Mouse (Mus musculus) layer of hippocampus, adult 11-12 months (tissue): ENCODE results near the gene Ryr1.

Experiments
- DNase-seq: peaks from one replicate; pipeline ENCODE4 v3.0.0; 2022; ENCODE audit warnings: low spot score

The Ryr1 gene

DNA sequence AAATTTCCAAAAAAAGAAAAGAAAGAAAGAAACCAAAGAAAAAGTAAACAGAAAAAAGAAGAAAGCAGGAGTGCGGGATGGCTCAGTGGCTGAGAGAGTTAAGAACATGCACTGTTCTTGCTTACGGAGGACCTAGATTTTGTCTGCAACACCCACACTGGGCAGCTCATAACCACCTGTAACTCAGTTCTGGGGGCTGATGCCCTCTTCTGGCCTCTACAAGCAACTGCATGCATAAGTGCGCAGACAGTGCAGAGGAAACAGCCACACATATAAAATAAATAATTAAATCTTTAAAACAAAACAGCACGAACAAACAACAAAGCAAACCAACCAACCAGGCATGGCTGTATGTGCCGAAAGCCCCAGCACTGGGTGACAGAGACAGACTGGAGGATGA, 92.3 kb downstream of the Ryr1 start:
- no peak for DNase-seq

DNA sequence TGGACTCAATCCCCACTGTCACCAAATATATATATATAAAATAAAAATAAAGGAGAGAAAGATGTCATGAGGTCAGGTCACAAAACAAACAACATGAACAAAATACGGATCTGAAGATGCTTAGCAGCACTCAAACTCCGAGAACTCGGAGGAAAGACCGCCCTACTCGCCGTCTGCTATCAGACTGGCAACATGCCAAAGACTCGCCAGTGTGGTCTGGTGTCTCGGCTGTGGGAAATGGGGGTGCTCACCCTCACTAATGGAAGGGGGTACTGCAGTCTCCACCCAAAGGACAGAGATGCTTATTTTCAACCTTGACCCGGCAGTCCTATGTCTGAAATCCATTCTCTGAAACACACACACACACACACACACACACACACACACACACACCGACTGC, 93.3 kb downstream of the Ryr1 start:
- no peak for DNase-seq

DNA sequence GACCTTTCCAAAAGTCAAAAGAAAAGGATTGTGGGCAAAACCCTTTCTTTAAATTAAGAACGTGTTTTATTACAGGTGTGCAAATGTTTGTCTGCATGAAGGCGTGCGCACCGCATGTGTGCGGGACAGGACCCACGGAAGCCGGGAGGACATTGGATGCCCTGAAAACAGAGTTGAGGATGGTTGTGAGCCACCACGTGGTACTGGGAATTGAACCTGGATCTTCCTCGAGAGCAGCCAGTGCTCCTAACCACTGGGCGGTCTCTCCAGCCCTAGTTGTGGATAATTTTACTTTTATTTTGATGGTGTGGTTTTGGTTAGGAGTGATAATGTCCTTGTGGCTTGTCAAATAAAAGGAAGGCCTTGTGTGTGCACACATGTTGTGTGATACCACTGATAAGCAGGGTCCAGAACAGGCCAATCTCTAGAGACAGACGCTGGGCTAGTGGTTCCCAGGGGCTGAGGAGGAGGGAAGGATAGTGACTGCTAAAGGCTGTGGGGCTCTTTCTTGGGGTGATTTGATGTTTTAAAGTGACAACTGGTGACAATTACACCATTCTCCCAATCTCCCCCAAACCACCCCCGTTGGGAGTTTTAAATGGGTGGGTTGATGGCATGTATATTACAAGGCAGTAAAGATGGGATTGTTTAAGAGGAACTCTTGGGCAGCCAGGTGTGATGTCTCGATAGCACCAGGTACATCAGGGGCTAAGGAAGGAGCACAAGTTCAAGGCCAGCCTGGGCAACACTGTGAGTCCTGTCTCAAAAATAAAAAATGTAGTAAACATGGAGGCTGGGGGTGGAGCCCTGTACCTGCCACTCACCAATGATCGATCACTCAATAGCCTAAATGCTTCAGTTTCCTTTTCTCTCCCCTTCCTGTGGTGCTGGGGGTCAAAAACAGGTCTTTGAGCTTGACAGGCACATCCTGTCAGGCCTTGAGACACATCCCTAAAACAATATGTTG, 95.0 kb downstream of the Ryr1 start:
- no peak for DNase-seq

DNA sequence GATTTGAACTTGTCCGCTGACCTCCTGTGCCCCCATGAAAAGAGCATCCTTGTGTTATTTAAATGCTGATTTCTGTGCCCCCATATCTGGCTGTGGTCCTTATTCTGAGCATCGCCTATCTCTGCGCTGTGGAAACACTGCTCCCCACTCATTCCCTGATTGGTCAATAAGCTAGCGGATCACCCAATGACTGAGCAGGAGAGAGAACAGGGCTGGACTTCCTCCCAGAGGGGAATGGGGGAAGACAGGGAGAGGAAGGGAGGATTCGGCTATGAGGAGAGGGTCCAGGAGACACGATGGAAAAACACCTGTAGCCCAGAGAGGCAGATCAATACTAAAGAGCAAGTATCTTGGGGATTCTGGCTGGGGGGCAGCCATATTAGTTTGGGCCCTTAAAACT, 96.2 kb downstream of the Ryr1 start:
- DNase-seq, result no peak

DNA sequence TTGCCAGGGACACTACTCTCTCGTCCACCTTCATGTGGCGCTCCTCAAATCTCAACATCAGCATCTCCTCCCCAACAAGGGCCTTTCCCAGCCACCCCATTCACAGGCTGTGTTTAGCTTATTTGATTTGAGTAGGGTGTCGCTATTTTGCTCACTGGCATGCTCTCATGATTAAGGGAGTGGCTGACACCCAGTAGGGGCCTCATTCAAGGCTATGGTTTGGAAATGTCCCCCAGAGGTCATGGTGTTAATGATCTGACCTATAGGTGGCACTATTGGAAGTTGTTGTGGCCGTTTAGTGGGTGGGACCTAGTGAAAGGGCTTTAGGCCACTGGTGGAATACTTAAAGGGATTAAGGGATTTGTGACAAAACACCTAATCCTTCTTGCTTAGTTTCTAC, 98.2 kb downstream of the Ryr1 start:
- DNase-seq, result no peak

DNA sequence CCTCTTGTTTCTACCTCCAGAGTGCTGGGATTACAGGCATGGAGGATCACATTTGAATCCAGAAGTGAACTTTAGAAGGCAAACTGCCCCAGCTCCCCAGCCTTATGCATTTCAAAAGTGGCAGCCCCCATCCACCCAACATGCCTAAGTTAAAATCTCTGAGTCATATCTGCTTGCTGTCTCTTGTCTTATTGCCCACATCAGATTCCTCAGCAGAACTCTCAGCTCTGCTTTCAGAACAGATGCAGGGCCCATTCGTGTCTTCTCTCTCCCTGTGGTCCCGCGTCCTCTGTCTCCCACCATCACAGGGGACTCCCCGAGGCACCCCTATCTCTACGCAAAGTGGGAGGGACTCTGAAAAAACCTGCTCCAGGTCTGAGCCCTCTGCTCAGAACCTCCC, 98.8 kb downstream of the Ryr1 start:
- DNase-seq, result no peak

DNA sequence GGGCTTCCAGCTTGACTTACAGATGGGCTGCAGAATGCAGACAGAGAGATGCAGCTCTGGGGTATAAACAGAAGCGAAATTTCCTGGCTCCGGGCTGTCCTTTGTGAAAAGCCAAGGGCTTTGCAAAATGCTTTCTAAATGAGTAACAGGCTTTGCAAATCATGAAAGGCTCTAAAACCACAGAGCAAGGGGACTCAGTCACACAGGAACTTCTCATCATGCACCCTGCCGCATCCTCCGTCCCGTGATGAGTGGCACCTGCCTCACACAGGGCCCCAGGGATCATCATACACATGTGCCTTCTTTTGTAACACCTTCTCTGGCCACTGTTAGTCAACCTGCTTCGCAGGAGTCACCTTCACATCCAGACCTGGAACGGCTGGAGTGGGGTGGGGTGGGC, 99.4 kb downstream of the Ryr1 start:
- no peak for DNase-seq

DNA sequence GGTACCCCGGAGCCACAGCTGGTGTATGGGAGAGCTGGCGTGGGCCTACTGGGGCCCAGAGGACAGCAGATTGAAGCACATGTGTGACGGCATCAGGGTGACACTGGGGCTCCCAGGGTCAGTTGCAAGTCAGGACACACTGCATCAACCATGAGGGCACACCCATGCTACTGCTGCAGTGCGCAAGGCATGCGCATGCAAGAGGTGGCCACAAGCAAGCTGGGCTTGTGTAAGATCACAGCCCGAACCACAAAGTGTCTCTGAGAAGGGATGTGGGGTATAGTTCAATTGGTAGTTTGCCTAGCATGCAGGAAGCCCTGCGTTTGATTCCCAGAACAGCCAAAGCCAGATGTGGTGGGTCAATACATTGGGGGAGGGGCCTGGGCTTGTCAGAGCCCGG, 101.5 kb downstream of the Ryr1 start:
- DNase-seq, result no peak

DNA sequence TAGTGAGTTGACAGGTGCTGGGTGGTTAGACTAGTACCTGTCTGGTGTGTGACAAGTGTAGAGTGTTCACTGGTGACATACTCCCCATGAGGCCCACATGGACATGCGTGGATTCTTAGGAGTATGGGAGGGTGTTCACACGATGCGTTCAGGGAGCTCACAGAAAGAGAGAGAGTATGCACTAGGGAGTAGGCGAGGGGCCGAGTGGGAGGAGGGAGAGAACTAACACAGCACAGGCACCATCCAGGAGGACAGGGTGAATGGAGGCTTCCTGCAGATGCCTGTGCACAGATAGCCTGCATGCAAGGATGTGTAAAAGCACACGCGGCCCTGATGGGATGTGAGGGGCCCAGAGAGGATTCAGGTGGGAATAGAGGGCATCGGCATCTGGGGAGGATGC, 102.5 kb downstream of the Ryr1 start:
- no peak for DNase-seq

DNA sequence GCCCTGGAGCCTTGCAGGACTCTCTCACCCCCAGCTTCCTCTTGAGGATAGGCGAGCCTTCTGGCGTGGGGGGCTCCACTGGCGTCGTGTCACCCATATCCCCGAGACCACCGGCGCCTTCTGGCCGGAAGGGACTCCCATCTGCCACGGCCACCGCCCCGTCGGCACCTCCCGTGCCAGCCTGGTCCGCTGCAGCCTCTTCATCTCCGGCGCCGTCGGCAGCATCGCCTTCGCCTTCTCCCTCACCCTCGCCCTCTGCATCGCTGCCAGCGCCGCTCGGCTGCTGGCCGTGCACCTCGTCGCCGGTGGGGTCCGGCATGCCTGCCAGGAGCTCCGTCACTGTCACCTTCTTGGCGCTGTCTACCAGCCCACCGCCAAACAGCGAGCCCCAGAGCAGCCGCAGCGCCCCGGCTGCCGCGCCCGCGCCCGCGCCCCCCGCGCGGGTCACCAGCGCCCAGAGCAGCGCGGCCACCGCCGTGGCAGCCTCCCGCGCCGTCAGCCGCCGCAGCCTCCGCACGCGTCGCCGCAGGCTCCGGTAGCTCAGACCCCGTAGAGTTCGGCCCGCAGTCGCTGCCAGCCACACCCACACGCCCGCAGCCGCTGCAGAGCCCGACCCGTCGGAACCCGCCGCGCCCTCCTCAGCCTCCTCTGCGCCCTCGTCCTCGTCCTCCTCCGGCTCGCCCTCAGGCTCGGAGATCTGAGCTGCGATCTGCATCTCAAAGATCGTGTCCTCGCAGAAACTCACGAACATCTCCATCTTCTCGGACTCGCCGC, 105.3 kb downstream of the Ryr1 start:
- no peak for DNase-seq

DNA sequence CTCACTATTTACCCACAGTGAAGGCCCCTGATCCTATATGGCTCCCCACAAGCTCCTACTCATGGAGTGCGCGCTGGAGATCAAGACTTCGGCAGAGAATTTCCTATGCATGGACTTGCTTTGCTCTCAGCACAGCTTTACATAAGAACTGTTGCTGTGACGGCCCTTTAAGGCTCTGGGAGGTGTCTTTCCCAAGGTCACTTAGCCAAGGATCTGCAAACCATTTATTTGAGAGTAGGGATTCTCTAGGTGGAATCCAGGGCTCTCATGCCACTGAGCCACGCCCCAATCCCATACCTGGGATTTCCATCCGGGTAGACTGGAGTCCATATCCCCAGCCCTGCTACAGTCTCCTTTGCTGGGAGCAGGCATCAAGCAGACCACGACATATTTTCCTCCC, 107.8 kb downstream of the Ryr1 start:
- DNase-seq, result no peak

DNA sequence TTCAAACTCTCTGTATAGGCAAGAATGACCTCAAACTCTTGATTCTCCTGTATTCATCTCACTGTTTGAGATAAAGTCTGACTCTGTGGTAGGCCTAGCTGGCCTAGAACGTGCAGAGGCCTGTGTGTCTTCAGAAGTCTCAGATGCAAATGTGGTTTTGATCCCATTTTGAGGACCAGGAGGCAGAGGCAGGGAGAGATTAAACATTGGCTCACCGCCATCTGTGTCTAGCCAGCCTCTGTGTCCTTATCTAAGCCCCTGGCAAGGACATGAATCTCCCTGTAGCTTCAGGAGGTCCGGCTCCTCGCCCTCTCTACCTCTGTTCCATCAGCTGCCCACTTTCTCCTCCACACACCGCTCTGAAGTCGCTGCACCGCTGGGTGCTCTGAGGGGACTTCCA, 108.5 kb downstream of the Ryr1 start:
- no peak for DNase-seq

DNA sequence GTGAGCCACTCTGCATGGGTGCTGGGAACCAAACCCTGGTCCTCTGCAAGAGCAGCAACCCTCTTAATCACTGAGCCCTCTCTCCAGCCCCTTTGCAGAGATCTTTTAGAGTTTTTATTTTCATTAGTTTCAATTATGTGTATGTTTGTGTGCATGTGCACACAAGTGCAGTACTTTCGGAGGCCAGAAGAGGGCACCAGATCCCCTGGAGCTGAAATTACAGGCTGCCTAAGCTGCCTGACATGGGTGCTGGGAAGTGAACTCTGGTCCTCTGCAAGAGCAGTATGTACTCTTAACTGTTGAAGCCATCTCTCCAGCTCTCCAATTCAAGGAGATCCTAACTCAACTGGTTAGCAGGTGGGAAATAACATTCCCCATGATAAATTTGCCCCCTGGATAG, 110.0 kb downstream of the Ryr1 start:
- no peak for DNase-seq

DNA sequence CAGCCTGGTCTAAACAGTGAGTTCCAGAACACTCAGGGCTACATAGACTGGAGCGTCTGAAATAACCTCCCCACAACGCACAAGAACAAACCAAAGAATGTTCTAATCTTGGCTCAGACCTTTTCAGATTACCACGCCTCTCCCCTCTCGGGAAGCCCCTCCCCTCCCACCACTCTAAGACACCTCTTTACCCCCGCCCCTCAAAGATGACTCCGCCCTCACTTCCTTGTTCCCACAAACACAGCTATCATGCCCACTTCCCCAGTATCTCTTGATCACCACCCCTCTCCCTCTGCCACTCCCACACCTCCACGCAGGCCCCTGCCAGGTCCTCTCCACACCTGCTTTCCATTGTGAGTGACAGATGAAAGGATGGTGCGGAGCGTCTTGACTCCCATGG, 116.3 kb downstream of the Ryr1 start:
- no peak for DNase-seq

DNA sequence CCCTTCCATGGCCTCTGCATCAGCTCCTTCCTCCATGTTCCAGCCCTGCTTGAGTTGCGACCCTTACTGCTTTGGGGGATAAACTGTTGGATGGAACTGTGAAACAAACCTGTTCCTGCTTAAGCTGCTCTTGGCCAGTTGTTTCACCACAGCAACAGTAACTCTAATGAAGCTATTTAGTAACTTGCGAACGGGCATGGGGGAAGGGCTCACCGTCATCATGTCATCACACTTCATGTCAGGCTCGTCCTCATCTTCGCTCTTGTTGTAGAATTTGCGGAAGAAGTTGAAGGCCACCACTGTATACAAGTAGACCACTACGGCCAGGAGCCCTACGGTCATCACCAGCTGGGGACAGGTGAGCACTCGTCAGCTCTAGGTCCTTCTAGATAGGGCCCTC, 116.8 kb downstream of the Ryr1 start:
- DNase-seq, result no peak

DNA sequence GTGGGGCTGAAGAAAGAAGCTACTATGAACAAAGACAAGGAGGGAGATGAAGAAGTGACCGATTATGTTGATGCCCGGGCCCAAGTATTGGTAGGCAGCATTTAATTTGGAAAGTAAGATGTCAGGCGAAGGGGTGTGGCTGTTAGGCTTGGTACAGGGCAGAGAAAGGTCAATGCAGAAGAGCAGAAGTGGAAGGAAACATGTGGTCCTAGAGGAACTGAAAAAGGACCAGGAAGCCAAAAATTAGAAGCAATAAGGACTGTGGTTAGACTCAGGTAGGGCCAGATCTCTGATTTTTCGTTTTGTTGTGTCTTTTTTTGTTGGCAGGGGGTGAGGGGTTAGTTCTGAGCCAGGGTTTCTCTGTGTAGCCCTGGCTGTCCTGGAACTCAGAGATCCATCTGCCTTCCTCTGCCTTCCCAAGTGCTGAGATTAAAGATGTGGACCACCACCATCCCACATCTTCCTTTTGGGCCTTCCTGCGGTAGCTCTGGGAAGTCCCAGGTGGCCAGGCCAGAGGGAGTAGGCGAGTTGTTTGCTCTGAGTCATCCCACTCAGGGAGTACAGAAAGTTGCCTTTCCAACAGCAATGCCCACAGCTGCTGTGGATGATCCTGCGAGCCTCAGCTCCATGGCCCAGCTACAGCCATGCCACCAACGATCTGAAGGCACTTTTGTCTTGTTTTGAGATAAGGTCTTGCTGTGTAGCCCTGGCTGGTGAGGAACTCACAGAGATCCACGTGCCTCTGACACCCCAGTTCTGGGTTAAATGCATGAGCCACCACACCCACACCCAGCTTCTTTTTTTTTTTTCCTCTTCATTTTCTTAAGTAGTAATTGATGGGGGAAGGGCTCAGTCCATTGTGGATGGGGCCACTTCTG, 117.5 kb downstream of the Ryr1 start:
- DNase-seq, result no peak

DNA sequence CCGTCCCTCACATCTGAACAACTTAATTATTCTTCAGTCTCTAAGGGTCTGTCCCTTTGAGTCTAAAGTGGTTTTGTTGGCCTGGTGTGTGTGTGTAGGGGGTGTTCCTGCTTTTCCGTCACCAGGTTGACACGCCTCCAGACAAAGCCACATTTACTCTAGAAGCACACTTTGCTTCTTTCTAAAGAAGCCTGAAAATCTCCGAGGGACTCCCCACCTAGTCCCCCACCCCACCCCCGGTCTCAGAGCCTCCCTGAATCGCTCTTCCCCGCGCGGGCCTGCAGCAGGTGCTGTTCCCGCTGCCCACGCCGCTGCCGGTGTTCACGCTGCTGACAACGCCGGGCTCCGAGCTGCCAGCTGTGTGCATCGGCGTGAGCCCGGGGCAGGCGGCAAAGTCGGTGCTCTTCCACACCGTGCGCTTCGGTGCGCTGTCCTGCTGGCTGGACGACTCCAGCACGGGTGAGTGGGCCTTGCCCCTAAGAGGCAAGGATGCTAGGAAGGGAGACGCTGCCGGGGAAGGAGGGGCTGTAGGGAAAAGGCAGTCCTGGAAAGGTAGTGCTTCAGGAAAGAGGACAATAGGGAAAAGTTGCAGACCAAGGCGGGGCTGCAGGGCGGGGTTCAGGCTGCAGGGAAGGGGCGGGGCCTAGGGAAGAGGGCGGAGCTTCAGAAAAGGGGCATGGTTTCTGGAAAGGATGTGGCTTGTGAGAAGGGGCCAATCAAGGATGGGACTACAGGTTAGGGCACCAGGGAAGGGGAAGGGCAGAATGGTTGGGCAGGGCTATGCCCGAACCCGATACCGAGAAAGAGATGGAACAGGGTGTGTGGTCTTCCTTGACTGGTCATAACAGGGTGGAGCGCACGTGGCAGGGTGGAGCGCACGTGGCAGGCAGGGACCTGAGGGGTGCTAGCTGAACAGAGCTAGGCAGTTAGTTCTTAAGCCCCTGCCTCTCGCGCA, 124.1 kb downstream of the Ryr1 start:
- no peak for DNase-seq

DNA sequence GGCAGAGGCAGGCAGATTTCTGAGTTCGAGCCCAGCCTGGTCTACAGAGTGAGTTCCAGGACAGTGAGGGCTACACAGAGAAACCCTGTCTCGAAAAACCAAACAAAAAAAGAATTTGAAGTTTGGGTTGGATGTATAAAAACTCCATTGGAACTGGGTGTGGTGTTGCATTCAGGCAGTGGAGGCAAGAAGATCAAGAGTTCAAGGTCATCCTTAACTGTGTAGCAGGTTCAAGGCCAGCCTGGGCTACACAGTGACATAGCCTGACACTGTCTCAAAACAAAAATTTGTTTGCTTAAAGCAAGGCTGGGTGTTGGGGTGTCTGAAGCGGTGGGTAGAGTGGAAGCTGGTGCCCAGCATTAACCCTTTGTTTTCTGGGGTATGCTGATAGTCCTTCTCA, 131.6 kb downstream of the Ryr1 start:
- DNase-seq, result no peak

DNA sequence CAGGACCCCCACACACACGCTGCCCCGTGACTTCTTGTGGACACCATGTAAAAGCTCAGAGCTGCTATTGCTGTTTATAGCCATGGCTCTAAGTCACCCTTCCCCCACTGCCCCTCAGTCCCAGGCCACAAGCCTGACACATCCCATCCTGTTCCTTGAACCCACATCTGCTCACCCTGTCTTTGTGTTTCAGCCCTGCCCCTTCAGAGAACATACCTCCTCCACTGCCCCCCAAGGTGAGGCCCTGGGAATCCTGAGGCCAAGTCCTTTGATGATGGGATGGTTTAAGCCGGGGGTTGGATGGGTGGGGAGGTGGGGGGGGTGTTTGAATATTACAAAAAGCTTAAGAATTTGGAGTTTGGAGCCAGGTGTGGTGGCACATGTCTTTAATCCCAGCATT, 132.0 kb downstream of the Ryr1 start:
- DNase-seq, result no peak

DNA sequence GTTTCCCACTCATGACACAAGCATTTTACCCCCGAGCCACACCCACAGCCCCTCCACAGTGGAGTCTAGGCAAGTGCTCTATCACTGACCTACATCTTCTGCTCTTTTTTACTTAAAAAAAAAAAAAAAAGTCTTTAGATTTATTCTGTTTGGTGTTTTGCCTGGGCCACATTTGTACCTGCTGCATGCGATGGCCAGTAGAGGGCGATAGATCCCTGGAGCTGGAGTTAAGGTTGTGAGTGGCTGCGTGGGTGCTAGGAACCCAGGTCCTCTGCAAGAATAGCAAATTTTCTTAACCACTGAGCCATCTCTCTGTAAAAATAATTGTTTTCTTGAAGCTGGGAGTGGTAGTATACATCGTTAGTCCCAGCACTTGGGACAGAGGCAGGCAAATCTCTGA, 133.4 kb downstream of the Ryr1 start:
- no peak for DNase-seq

DNA sequence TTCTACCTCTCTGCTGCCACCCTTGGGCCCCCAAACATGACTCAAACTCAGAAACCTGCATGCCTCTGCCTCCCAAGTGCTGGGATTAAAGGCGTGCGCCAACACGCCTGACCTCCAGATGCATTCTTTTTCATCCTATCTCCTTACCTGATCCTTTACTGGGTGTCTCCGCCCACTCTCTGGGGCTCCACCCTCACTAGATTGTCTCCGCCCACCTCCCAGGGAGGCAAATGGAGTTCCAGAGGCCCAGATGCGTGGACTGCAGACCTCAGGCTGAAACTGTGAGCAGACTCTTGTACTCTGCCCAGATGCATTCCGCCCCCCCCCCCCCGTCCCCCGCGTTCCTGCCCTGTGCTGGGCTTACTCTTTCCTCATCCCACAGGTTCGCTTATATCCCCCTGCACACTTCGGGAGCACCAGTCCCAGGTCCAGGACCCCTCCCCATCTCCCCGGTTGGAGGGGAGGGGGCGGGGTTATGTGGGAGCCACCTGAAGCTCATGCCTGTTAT, 134.2 kb downstream of the Ryr1 start:
- DNase-seq, result no peak
